Mouse (Mus musculus) G1E (cell line): ENCODE measurements around the gene Pcbp2. TPM values are rescaled to one million over a fixed set of nuclear protein-coding genes. Genes with fewer than 3 reads are reported as not detected.
A peak's percentile ranks its signal among the peaks of the same experiment; 100 is the strongest.

Experiments used
- ATAC-seq: 2 replicates; pipeline ENCODE4 v1.8.0; 2016; ENCODE audit warnings: mild to moderate bottlenecking; ENCODE audit not compliant: insufficient number of reproducible peaks, poor library complexity, low FRiP score, severe bottlenecking; ENCODE audit errors: extremely low read depth
- DNase-seq: peaks from one replicate; pipeline ENCODE4 v3.0.0; 2012; ENCODE audit warnings: low spot score
- H3K27me3 ChIP-seq: 2 replicates; pipeline ENCODE4 v1.6.1; 2012; ENCODE audit warnings: mild to moderate bottlenecking, low read length, inconsistent platforms; ENCODE audit not compliant: insufficient read depth
- H3K36me3 ChIP-seq: replicated peaks from 2 replicates; pipeline ENCODE3; 2012; ENCODE audit warnings: mild to moderate bottlenecking, inconsistent platforms
- H3K4me1 ChIP-seq: 2 replicates; pipeline ENCODE4 v1.6.1; 2012; ENCODE audit warnings: low read depth, low read length, inconsistent platforms, mixed read lengths; ENCODE audit not compliant: insufficient read depth
- H3K4me3 ChIP-seq: 2 replicates; pipeline ENCODE4 v1.5.1; 2012; ENCODE audit warnings: low read depth, mild to moderate bottlenecking, inconsistent platforms, low read length, moderate library complexity, mixed read lengths
- H3K9me3 ChIP-seq: replicated peaks from 2 replicates; pipeline ENCODE4 v1.6.1; 2012; ENCODE audit warnings: inconsistent platforms
- CTCF ChIP-seq: IDR thresholded peaks from 2 replicates; pipeline ENCODE4 v1.5.1; 2012; ENCODE audit warnings: low read depth, low read length, inconsistent platforms, mixed read lengths
- GATA1 ChIP-seq: IDR thresholded peaks from 2 replicates; pipeline ENCODE4 v1.6.1; 2012; ENCODE audit warnings: borderline replicate concordance, low read length, inconsistent platforms, mixed read lengths
- GATA2 ChIP-seq: IDR thresholded peaks from 2 replicates; pipeline ENCODE4 v1.6.1; 2012; ENCODE audit warnings: low read depth, low read length, inconsistent platforms, borderline replicate concordance
- POLR2AphosphoS5 ChIP-seq: IDR thresholded peaks from 2 replicates; pipeline ENCODE4 v1.6.1; 2012; ENCODE audit warnings: low read depth, low read length, inconsistent platforms; ENCODE audit not compliant: insufficient replicate concordance
- TAL1 ChIP-seq: conservative IDR thresholded peaks from 2 replicates; pipeline ENCODE4 v1.6.1; 2012; ENCODE audit warnings: low read depth, low read length, inconsistent platforms, mixed read lengths
- polyA plus RNA-seq: library from polyadenylated mRNA; stranded (reverse); fragments of >175 nt; gene quantifications from 2 replicates; pipeline ENCODE4 v1.2.3, GENCODE M21; 2012
- total RNA-seq, 2 experiments: library from RNA; stranded (forward) in 1 of 2; stranded (reverse) in 1 of 2; fragments of 200-1000 nt in 1 of 2; fragments of >200 nt in 1 of 2; fragmentation: Nextera tagmentation in 1 of 2; gene quantifications; 2 replicates each; pipeline ENCODE4 v1.2.3; 2014 to 2017

Gene Pcbp2
- total and polyA plus RNA-seq, 3 experiments = 202 to 1,640 (median 876) TPM

DNA sequence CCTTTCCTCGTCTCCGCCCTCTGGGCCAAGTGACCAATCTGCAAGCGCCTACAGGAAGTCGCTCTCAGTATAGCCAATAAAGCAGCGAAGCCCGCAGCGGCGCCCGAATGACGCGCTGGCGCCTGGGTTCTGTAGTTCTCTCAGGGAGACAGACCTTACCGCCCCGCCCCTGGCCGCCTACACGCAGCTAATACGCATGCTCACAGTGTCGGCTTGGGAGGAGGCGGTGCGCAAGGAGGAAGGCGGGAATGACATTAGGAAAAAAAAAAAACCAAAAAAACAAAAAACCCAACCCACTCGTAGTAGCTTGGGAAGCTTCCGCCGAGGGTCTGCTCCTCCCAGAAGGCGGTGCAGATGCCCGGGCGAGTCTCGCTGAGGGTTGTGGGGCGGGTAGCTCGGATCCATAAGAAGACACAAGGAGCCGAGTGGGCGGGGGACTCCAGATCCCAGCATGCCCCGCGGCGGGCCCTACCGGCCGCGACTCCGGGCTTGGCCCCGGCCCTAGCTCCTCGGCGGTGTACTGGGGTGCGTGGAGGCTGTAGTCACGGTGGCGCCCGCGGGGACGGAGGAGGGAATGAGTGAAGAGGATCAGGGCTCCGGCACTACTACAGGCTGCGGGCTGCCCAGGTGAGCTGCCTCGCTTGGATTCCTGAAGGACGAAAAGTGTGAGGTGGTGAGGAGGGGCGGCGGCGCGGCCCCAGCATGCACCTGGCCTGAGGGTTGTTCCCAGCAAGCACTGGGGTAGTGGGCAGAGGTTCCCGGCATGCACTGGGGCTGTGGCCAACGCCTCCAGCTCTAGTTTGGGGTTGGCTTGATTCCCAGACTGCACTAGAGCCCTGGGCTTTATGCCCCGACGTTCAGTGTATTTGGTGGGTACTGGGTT lies 47.9 kb downstream of the Pcbp2 start, which contains the start of gene Tarbp2:
TSS of gene Tarbp2 (plus strand) at position 217 of the 883 bp plus-strand sequence.
- TF ChIP-seq GATA2 (no peak), GATA1 (no peak), TAL1 (no peak), POLR2AphosphoS5 (no peak), CTCF (no peak)
- Histone ChIP-seq H3K4me3 (peak within 1 kb of the TSS; percentile 79), H3K9me3 (no peaks in the 10 kb centered on the region), H3K27me3 (peaks cover 12% of the 10 kb centered on the region), H3K4me1 (peaks cover 53% of the 10 kb centered on the region), H3K36me3 (peaks cover 35% of the 10 kb centered on the region)
- DNase-seq (peak; percentile 93), ATAC-seq (peak; percentile 88)

DNA sequence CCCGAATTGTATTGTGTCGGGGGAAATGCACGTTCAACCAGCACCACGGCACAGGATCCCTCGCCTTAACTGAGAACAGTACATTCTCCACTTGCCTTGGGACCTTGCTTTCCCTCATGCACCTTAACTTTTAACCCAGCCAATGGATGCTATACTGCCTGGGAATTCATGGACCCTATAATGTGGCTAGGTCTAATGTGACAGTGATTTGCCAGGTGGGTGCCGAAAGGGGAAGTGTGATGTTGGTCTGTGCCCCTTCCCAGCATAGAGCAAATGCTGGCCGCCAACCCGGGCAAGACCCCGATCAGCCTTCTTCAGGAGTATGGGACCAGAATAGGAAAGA lies 48.5 kb downstream of the Pcbp2 start:
- DNase-seq = no peak
- peaks cover 53% of the 10 kb centered on the region for H3K4me1 ChIP-seq
- H3K9me3 ChIP-seq = no peaks in the 10 kb centered on the region
- TF ChIP-seq TAL1 (no peak), GATA2 (no peak), CTCF (no peak), GATA1 (no peak), POLR2AphosphoS5 (no peak)
- no peak for ATAC-seq
- H3K36me3 ChIP-seq = peaks cover 40% of the 10 kb centered on the region
- H3K4me3 ChIP-seq = peak overlapping the region; percentile 79
- H3K27me3 ChIP-seq = peaks cover 12% of the 10 kb centered on the region

DNA sequence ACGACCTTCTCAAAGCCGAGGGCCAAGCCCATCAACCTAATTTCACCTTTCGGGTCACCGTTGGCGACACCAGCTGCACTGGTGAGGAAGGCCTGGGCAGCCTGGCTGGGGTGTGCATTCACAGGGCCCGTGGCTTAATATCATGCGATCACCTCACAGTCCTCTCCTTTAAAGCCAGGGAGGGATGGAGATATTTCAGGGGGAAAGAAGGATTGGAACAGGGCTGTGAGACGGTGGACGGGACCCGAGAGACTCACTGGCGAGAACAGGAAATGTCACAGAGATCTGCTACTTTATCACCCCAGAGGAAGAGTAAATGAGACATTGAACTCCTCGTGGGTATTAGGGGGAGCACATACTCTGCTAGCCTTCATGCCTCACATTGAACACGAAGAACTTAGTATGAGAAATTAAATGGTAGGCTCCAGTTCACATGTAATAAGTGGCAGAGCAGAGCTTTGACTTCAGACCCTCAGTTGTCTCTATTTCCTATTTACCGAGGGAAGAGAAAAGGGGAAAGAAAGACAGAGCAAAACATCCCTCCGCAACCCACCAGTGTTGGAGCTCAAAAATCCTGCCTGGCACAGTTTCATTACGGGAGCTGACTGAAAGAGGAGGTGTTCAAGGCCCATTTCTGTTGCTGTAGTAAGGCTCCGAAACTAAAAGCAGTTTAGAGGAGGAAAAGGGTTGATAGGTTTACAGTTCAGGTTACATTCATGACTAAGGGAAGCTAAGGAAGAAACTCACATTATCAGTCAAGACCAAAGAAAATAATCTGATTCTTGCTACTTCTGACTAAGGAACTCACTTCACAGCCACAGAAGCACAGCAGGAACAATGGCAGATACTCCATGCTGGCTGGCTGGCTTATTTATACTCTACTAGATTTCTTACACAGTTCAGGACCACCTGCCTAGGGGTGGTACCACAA lies 49.1 kb downstream of the Pcbp2 start:
- peaks cover 12% of the 10 kb centered on the region for H3K27me3 ChIP-seq
- TF ChIP-seq CTCF = no peak
- TF ChIP-seq GATA2 = no peak
- TF ChIP-seq POLR2AphosphoS5 = no peak
- TF ChIP-seq TAL1 = no peak
- TF ChIP-seq GATA1 = no peak
- H3K36me3 ChIP-seq = peaks cover 46% of the 10 kb centered on the region
- peaks cover 53% of the 10 kb centered on the region for H3K4me1 ChIP-seq
- DNase-seq = no peak
- H3K9me3 ChIP-seq = no peaks in the 10 kb centered on the region
- H3K4me3 ChIP-seq = peak overlapping the region; percentile 79
- ATAC-seq = no peak

DNA sequence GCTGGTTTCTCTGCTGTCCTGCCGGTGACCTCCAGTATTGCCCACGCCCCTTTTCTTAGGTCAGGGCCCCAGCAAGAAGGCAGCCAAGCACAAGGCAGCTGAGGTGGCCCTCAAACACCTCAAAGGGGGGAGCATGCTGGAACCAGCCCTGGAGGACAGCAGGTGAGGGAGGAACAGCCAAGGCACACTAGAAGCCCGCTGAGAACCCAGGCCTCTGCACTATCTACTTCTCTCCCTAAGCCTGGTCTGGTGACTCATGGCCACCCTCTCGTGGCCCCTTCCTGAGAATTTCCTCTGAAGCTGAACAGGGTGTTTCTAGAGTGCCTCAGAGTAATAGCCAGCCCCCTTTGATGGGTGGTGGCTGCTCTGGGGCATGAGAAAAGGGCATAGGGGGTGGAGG lies 50.1 kb downstream of the Pcbp2 start:
- TF ChIP-seq GATA1 (no peak), GATA2 (no peak), TAL1 (no peak), POLR2AphosphoS5 (no peak), CTCF (no peak)
- DNase-seq = no peak
- ATAC-seq = no peak
- H3K27me3 ChIP-seq = peaks cover 11% of the 10 kb centered on the region
- peak overlapping the region; percentile 33; the same call in 1 of the 2 replicates for H3K4me3 ChIP-seq
- H3K9me3 ChIP-seq = no peaks in the 10 kb centered on the region
- H3K36me3 ChIP-seq = peaks cover 56% of the 10 kb centered on the region
- peaks cover 53% of the 10 kb centered on the region for H3K4me1 ChIP-seq

DNA sequence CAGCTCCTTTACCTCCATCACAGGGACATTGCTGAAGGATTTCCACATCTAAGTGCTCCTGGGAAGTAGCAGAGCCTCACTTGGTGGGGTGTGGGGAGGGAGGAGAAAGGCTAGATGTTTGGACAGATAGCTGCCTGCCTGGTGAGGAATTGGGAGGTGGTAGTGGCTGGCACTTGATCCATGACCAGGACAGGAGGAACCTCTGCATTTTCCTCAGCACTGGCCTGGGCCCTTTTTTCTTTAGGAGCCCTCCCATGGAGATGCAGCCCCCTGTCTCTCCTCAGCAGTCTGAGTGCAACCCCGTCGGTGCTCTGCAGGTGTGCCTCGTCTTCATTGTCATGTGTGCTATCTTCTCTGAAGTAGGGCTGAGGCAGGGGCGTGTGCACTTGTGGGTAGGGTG lies 51.1 kb downstream of the Pcbp2 start:
- ATAC-seq = no peak
- no peak for DNase-seq
- no peak overlapping the region for H3K4me3 ChIP-seq
- no peak for TF ChIP-seq TAL1
- TF ChIP-seq CTCF = no peak
- TF ChIP-seq GATA2 = no peak
- TF ChIP-seq POLR2AphosphoS5 = no peak
- no peak for TF ChIP-seq GATA1
- peaks cover 43% of the 10 kb centered on the region for H3K4me1 ChIP-seq
- peaks cover 66% of the 10 kb centered on the region for H3K36me3 ChIP-seq
- peaks cover under 1% of the 10 kb centered on the region; the same call in 1 of the 2 replicates for H3K27me3 ChIP-seq
- no peaks in the 10 kb centered on the region for H3K9me3 ChIP-seq
